Mouse (Mus musculus) ovary, postnatal 10 days (tissue): Measurements from ENCODE around the gene Disc1.

Source experiments
- DNase-seq: peaks from one replicate; pipeline ENCODE4 v3.0.0; 2022; ENCODE audit warnings: low spot score

Disc1 gene

GRCm38 (mm10) chr8:125067596-125067960, 13.6 kb downstream of the Disc1 start:
- no peak for DNase-seq

DNA sequence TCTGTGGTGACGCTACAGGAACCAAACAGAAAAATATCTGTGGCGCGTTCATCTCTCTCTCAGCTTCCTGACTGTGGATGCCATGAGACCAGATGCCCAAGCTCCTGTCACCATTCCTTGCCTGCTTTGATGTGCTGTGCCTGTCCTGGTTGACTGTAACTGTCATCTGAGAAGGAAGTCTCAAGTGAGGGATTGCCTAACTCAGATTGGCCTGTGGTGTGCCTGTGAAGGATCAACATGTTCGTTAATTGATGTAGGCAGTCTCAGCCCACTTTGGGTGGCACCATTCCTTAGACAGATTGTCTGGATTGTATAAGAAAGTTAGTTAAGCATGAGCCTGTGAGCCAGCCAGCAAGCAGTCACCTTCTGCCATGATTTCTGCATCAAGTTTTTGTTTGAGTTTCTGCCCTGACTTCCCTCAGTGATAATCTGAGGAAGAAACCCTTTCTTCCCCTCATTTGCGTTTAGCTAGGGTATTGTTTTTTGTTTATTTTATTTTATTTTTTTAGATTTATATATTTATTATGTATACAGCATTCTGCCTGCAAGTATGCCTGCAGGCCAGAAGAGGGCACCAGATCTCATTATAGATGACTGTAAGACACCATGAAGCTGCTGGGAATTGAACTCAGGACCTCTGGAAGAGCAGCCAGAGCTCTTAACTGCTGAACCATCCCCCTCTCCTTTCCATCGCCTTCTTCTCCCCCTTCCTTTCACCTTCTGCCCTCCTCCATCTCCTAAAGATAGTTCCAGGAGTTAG, 14.3 kb downstream of the Disc1 start:
- no peak for DNase-seq

DNA sequence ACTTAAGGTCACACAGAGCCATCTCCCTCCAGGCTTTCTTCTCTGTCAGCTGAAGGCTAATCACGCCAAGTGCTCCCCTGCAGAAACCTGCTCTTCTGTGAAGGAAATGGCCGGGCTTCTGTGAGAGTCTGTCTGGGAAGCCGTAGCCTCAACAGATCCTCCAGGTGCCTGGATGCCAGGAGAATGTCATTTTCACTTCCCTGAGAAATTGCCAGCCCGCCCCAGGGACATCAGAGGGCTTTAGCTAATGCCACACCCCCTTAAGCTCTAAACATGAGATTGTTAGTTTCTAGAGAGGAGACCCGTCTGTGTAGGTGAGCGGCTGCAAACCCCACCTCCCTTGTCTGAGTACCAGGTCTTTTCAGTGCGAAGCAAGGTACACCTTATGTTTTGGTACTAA, 15.3 kb downstream of the Disc1 start:
- DNase-seq = no peak

DNA sequence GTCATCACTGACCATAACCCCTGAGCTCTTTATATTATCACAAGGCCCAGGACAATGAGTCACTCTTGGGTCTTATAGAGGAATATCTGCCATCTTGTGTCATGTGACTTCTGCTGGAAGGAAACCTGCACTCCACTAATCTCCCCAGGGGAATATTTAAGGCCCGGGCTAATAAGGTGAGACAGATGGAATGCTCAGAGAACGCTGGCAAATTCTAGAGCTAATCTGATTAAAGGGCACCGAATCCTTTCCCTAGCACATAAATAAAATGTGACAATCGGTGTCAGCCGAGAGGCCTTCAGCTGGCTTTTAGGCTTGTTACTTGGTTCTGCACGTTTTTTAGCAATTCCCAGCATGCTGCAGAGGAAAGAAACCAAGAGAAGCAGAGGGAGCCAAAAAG, 15.7 kb downstream of the Disc1 start:
- DNase-seq = no peak

GRCm38 (mm10) chr8:125074141-125074540, 20.1 kb downstream of the Disc1 start:
- DNase-seq = no peak

DNA sequence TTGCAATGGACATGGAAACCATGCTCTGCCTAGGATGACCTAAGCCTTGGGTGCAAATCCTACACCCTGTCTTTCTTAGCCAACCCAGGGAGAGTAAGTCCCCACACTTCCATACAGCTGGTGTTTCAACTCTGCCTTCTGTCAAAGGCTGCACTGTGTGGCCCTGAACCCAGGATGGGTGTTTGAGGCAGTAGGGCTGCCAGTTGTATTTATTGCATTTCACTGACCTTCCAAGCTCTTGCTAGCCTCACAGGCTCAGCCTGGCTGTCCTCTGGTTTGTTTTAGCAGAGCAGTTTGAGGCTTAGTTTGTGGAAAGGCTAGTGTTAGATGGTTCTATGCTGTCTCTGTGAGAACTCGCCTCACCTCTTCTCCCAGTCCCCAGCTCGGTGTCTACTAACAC, 20.6 kb downstream of the Disc1 start:
- DNase-seq = no peak

- DNase-seq = no peak
These were observed 21.4 kb downstream of the Disc1 start for GRCm38 (mm10) chr8:125075389-125075788.

DNA sequence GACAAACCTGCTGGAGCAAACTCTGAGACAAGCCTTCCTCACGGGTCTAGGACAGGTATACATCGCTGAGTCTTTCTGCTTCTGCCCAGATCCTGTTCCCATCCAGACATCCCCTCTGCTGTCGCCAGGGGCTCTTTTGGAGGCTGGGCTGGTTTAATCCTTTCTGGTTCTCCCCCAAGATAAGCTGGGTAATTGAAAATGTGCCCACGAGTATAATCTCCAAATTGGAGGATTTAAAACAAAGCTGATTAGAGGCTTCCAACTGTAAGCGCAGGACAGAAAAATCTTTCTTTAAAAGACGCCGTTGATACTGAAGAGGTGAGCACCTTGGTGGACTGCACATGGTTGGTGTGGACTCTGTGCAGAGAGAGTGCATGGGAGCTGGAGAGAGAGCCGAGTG, 23.3 kb downstream of the Disc1 start:
- DNase-seq = no peak

- no peak for DNase-seq
These were observed 24.9 kb downstream of the Disc1 start for GRCm38 (mm10) chr8:125078771-125079384.

- no peak for DNase-seq
These were observed 26.7 kb downstream of the Disc1 start for GRCm38 (mm10) chr8:125080388-125081344.

DNA sequence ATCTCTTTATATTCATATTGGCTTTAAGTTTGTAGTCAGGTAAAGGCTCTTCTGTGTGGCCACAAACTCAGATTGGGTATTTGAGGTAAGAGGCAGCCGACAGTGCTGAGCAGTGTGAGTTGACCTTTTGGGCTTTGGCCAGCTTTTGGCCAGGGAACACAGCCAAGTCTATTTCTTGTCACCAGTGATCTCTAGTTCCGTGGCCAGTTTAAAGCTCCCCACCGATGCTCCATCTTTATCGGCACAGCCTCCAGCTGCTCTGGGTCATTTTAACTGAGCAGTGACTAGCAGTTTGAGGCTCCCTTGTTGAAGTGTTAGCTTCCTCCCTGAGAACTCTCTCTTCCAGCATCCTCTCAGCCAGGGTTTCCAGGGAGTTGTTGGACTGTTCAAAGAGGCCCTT, 29.8 kb downstream of the Disc1 start:
- no peak for DNase-seq

GRCm38 (mm10) chr8:125084523-125084922, 30.5 kb downstream of the Disc1 start:
- DNase-seq = no peak

GRCm38 (mm10) chr8:125090889-125091740, 37.1 kb downstream of the Disc1 start:
- DNase-seq = no peak

GRCm38 (mm10) chr8:125097140-125097539, 43.1 kb downstream of the Disc1 start:
- no peak for DNase-seq

- DNase-seq = no peak
These were observed 44.1 kb downstream of the Disc1 start for GRCm38 (mm10) chr8:125098050-125098449.

DNA sequence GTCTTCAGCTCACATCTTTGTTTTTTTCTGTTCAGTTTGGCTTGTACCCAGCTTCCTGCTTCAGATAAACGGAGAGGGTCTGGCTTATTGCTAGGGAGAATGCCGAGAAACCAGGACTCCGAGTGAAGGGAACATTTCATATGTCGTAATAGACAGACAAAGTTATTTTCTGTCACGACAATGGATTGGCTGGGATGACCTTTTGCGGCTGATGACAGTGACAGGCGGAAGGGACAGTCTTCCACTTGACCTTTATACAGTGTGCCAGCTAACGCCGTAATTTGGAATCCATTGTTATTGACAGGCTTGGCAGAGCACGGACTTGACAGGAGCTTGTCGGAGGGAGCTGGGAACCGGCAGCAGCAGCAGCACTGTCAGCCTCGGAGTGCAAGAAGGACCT, 48.3 kb downstream of the Disc1 start:
- no peak for DNase-seq

- no peak for DNase-seq
These were observed 59.2 kb downstream of the Disc1 start for GRCm38 (mm10) chr8:125113171-125113570.

DNA sequence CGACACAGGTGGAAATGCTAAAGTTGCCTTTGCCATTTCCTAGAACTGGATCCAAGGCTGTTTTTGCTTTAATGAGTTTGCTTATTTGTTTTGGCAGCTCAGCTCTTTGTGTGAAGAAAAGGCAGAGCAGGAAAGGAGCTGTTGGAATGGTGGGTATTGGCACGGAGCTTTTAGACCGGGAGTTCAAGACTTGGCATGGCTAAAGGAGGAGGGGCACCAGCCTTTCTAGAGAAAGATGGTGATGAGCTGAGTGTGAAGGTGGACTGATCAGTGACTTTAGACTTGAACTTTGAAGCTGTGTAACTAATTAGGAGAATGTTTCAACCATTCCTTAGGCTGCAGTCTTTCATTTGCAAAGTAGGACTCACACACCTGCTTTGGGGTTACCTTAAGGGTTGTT, 59.8 kb downstream of the Disc1 start:
- no peak for DNase-seq

DNA sequence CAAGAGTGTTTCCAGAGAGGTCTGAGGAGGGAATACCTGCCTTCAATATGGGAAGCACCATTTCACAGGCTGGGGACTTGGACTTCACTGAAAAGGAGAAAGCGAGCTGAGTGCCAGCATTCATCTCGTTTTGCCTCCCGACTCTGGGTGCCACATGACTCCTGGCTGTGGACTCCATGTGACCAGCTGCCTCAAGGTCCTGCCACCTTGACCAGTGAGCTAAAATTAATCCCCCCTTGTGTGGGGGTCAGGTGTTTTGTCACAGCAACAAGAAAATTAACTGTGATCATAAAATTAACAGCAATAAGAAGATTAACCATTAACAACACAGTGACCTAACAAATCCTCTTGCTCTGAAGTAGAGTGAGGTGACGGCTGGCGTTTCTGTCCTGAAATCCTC, 61.3 kb downstream of the Disc1 start:
- DNase-seq = no peak

GRCm38 (mm10) chr8:125116616-125117015, 62.6 kb downstream of the Disc1 start:
- DNase-seq = no peak

DNA sequence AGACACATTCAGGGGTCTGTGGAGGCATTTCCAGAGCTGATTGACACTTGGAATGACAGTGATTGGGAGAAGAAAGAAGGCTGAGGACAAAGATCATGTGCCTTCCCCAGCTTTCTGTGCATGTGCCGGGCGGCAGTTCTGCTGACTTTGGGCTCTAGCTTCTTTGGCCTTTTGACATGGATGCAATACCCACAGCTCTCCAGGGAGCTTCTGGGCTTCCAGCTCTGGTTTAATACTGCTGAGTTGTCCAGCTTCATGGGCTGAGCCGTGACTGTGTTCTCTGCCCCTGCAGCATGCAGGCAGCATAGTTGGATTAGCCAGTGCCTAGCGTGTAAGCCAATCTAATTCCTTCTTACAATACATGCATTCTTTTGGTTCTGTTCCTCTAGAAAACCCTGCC, 72.5 kb downstream of the Disc1 start:
- DNase-seq = no peak

GRCm38 (mm10) chr8:125127621-125128020, 73.6 kb downstream of the Disc1 start:
- no peak for DNase-seq
